Mouse (Mus musculus) adipocyte (in vitro differentiated cells): ENCODE measurements at regions not wholly inside any gene's neighbourhood (a gene's known extent, or its start where the extent isn't known, plus 50 kb on each side); places are given as distances from the start of the nearest gene placed in this dataset.

Experiments
- DNase-seq: peaks from one replicate; pipeline ENCODE4 v3.0.0-alpha.2; 2016; ENCODE audit warnings: low spot score

GRCm38 (mm10) chr2:142964340-142964739 is 63.0 kb upstream of the Kif16b start:
- no peak for DNase-seq

- peak; percentile 81 for DNase-seq
Observed at GRCm38 (mm10) chr2:142967250-142967649, 65.9 kb upstream of the Kif16b start.

GRCm38 (mm10) chr2:142980771-142981170 is 79.4 kb upstream of the Kif16b start:
- no peak for DNase-seq

GRCm38 (mm10) chr2:142988691-142989090 is 74.1 kb upstream of the Snrpb2 start:
- DNase-seq = peak; percentile 44

GRCm38 (mm10) chr2:142996088-142996487 is 66.8 kb upstream of the Snrpb2 start:
- DNase-seq = no peak

GRCm38 (mm10) chr2:143002874-143003273 is 60.0 kb upstream of the Snrpb2 start:
- DNase-seq = no peak

- DNase-seq = no peak
Observed at GRCm38 (mm10) chr2:143003341-143003740, 59.5 kb upstream of the Snrpb2 start.

GRCm38 (mm10) chr2:143011380-143011779 is 51.5 kb upstream of the Snrpb2 start:
- no peak for DNase-seq
